Mouse (Mus musculus) lung, postnatal 25 days (tissue): Measurements from ENCODE around the gene Pgc.

Source experiments
- DNase-seq: peaks from one replicate; pipeline ENCODE4 v3.0.0; 2022; ENCODE audit warnings: low spot score

Gene Pgc

DNA sequence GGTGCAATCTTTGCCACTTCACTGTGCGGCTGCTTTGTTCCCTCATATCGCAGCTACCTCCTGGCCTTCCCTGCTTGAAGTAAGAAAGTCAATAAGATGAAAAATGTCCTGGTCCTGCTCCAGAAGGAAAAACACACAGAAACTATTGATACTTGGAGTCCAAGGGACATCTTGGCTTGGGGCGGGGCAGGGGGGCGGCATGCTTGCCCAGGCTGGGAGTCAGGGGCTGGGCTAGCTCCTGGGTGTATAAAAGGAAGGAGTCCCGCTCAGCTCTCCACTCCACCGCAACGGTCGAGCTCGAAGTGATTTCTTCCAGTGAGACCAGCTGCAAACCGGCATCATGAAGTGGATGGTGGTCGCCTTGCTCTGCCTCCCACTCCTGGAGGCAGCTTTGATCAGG is at the start of gene Pgc:
Gene Pgc, plus strand, starts transcription at position 277 of the 400 bp plus-strand sequence.
- DNase-seq = no peak

DNA sequence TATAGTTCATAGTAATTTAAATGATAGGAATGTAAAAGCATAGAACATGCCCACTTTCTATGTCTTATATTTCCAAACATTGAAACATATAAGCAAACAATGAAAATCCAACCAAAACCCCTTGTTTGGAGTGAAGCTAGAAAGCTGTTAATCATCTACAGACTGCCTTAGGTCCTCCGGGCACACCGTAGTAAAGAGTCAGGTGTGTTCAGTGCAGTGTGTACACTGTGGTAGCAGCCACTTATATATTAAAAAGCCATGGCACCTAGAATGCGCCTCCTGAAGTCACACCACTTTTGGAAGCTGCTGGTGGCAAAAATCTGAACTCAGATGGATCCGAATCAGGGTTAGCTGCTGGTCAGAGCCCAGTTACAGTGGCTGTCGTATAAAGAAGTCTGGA is 48.4 kb upstream of the Pgc start:
- DNase-seq = no peak

GRCm38 (mm10) chr17:47678702-47679101 is 47.9 kb upstream of the Pgc start:
- no peak for DNase-seq

- DNase-seq = no peak
Measured at GRCm38 (mm10) chr17:47682836-47683235, 43.8 kb upstream of the Pgc start.

GRCm38 (mm10) chr17:47687409-47688343 is 39.0 kb upstream of the Pgc start:
- DNase-seq = peak; percentile 97

GRCm38 (mm10) chr17:47688344-47688607 is 38.4 kb upstream of the Pgc start, which contains the start of gene Tomm6:
Gene Tomm6 (minus strand): TSS chr17:47688386.
- DNase-seq = no peak

DNA sequence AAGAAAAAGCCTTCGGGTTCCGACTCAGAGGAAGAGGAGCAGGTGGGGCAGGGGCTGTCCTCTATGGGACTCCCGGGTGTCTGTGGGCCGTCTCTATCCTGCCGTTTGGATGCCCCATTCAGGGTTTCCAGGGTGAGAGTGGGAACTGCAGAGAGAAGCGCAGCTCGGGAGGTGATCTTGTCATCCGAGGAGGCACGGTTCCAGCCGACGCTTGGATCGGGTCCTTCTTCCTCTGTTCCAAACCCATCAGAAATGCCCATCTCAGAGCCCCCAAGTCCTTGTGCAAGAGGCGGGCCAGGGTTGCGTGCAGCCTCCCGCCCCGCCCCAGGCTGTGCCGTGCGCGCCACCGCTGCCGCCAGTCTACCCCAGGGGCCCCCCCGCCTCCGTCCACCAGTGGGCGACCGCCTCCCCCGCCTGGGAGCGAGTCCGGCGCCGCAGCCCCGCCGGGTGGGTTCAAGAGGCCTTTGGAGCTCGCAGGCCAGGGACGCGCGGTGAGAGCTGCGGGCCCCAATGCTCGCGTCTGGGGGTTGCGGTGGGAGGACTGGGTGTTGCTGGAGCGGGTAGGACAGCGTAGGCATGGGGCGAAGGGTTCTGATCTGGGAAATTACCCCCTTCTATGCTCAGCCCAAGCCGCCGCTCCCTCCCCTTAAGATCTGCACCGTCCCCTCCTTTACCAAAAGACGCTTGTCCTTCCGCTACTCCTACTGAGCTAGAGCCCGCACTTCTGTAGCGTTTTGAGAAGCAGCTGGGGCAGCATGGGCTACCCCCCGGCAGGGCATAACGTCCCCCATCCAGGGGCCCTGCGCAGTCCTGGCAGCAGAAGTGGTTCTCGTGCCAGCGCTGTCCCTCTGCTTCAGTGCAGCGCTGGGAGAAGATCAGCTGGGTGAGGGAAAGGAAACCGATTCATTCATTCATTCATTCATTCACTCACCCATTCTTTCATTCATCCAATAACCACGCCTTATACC is 37.8 kb upstream of the Pgc start, which contains the start of gene Frs3:
Gene Frs3, plus strand, starts transcription at position 423 of the 968 bp plus-strand sequence.
- DNase-seq = peak; percentile 50

DNA sequence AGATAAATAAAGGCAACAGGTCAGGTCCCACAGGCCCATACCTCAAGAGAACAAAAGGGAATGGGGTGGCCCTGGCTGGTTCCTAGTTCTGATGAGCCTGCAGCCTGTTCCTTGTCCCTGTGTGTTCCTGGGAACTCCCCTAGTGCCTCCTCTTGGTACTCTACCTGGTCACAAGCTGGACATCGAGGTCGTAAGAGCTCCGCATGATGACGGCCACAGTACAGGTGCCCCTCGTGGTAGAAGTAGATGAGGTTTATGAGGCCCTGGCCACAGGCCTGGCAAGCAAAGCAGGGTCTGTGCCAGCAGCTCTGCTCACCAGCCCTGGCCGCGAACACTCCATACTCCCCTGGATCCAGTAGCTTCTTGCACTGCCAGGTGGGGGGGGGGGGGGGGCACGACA is 36.7 kb upstream of the Pgc start:
- DNase-seq = no peak

DNA sequence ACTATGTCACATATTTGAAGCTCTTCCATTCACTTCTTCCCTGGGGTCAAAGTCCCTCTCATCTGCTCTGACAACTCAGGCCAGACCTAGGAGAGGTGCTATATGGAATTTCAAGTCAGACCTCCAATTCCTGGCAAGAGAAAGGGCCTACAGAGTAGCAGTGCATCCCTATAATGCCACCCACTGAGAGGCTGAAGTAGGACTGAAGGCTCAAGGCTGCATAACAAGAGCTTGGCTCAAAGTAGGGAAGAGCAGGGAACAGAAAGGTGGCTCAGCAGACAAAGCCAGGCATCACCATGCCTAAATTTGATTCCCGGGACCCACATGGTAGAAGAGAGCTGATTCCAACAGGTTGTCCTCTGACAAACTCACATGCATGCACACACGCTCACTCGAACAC is 35.0 kb upstream of the Pgc start:
- no peak for DNase-seq

DNA sequence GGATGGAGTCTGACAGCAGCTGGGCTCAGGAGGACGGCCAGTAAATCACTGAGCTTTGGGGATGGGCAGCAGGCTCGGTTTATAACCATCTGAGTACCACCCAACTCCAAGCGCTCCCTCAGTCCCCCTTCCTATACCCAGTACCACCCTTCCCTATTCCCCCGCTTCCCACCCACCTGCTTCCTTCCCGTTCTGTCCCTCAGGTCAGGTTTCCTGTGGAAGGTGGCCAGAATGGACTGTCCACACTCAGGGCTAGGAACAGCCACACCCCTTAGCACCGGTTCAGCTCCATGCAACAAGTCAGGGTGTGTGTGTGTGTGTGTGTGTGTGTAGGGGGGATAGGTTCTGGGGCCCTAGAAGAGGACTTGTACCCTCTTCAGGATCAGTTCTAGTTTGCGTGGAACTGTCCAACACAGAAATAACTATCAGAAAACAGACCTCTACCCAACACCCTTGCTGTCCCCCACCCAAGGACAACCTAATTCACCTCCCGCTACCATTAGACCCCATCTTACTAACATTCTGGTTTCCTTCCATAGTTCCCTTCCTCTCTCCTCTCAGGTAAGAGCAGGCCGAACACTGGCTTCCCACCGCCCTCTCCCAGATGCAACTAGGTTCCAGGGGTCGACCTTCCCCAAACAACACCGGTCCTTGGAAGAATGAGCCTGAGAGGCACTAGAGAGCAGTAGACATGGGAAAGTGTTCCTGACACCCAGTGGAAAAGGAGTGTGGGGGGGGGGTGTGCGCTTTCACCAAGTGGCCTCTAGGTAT is 32.8 kb upstream of the Pgc start:
- no peak for DNase-seq

DNA sequence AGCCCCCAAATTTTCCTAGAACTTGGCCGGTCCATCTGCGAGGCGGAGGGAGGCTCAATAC is 32.4 kb upstream of the Pgc start, which contains the start of gene Gm21981:
Gene Gm21981, minus strand, starts transcription at position 14 of the 61 bp plus-strand sequence.
- no peak for DNase-seq

GRCm38 (mm10) chr17:47694503-47695336 is 31.9 kb upstream of the Pgc start, which contains the start of gene Prickle4:
Gene Prickle4 (minus strand): TSS chr17:47694736.
- DNase-seq = peak; percentile 95

GRCm38 (mm10) chr17:47695337-47695710 is 31.3 kb upstream of the Pgc start:
- DNase-seq = no peak

DNA sequence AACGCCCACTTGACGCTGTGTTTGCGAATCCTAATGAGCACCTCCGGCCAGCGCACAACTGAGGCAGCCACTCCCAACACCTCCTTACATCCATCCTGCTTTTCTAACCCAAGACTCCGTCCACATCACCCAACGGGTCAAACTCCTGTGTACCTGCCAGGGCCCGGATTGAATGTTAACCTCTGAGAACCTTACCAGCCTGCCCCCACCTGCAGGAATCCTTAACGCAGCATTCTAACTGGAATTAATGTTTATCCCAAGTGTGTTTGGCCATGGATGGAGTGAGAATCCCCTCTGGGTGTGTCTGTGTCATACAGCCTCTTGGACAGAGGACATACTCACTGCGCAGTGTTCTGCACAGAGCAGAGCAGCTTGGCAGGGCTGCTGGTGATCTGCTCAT is 28.5 kb upstream of the Pgc start:
- no peak for DNase-seq

DNA sequence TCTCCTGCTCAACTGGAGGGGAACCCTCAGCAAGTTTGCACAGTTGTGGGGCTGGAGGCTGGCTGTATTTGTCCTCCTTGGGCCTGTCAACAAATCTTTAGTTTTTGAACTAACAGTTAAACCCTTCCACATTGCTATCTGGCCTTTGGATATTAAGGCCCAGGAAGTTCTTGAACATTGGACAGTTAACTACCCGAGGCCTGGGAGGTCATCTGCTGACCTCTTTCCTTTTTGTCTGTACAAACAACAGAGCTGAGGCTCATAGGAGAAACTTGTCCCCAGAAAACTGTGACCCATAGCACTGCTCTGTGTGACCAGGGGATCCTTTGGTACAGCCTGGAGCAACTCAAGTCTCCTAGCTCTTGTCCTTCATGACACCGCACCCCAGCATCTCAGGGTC is 27.6 kb upstream of the Pgc start:
- no peak for DNase-seq

GRCm38 (mm10) chr17:47701793-47702192 is 24.8 kb upstream of the Pgc start:
- no peak for DNase-seq

- DNase-seq = no peak
Measured at GRCm38 (mm10) chr17:47702548-47703345, 23.9 kb upstream of the Pgc start.

DNA sequence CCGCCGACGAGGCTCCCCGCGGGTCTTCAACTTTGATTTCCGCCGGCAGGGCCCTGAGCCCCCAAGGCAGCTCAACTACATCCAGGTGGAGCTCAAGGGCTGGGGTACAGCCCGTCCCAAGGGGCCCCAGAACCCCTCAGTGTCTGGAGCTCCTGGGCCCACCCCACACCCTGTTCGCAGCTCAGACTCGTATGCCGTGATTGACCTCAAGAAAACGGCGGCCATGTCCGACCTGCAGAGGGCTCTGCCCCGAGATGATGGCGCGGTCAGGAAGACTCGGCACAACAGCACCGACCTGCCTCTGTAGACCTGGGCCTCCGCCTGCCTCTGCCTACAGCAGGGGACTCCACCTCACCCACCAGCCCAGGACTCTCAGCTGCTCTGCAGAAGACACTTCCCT is 23.1 kb upstream of the Pgc start:
- no peak for DNase-seq

DNA sequence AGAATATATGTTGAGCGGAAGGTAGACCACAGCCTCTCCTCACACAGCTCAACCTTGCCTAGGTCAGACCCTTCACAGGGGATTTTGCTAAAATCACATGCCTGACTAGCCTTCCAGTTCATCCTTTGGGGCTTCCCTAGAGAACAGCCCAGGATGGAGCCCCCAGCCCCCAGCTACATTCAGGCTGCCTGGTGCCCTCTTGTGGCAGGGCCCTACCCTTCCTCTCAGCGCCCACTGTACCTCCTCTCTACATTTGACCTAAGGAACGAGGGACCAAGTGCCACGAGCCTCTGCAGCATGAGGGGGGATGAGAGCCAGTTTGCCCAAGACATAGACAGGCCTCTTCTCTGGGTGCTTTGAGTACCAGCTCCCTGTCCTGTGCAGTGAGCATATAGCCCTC is 21.9 kb upstream of the Pgc start:
- no peak for DNase-seq

- DNase-seq = no peak
Measured at GRCm38 (mm10) chr17:47706196-47706595, 20.4 kb upstream of the Pgc start.

DNA sequence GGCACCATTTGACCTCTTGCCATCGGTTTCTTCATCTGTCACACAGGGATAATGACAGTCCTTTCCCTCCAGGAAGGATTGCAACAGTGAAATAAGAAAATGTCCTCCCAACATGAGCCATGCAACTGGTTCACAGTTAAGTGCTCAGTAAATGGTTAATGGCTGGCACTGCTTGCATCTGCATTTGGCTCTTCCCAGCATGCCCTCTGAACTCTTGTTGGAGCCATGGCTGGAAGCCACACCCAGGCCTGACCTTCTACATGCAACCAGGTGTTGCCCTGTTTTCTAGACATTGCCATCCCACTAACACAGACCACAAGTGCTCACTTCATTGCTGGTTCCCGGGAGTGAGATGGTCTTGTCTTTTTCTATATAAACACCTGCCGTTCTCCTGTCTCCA is 18.7 kb upstream of the Pgc start:
- no peak for DNase-seq
